Mouse (Mus musculus) T-cell, adult 2 months (primary cell): Measurements from ENCODE around the gene Srms.

ENCODE experiments used
- DNase-seq: peaks from one replicate; pipeline ENCODE4 v3.0.0; 2022; ENCODE audit warnings: low spot score

The Srms gene

GRCm38 (mm10) chr2:181166469-181166868, 46.5 kb downstream of the Srms start:
- DNase-seq, result no peak

DNA sequence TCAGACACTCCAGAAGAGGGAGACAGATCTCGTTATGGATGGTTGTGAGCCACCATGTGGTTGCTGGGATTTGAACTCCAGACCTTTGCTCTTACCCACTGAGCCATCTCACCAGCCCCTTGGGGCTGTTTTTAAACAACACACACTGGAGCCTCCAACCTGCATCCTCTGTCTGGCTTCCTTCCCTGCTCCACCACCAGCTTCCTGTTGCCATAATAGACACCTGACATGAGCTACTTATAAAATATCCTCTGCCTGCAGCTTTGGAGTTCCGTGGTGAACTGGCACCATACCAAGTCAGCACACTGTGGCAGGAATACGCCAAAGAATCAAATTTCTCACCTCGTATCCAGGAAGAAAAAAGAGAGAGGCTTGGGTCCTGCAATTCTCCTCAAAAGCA, 52.2 kb downstream of the Srms start:
- no peak for DNase-seq

- DNase-seq, result no peak
Measured at GRCm38 (mm10) chr2:181159771-181160170, 53.2 kb downstream of the Srms start.

- no peak for DNase-seq
Measured at GRCm38 (mm10) chr2:181159091-181159514, 53.9 kb downstream of the Srms start.

DNA sequence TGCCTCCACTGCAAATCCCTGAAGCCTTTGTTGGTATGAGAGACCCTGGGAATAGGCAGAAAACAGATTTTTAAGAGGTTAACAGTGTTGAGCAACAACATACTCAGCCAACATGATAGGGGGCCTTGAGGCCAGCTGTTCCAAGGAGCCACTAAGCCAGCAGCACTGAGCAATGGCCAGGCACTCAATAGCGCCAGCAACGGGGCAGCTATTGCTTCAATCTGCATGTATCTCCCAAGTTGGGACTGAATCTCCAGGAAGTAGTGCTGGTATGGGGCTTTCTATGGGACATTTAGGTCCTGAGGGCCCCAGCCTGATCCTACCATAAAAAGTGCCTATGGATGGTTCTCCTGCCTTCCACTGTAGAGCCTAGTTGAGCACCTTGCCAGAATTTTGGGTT, 54.5 kb downstream of the Srms start:
- no peak for DNase-seq

- DNase-seq, result no peak
Measured at GRCm38 (mm10) chr2:181157716-181158302, 55.2 kb downstream of the Srms start.

DNA sequence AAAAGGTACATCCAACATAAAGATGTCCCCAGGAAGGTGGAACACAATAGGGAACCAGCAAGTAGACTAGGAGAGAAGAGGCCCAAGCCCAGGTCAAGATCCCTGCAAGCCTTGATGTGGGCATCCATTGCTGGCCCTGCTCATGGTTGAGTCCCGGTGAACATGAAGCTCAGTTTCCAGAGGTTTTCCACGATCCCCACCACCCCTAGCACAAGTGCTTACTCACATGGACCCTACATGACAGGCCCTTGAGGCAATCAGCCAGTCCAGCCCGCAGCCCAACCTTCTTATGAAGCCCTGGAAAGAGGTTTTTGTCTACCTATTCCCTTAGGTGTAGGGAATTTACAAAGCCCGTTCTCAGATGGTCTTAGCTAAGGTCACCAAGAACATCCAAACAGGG, 55.8 kb downstream of the Srms start:
- no peak for DNase-seq

DNA sequence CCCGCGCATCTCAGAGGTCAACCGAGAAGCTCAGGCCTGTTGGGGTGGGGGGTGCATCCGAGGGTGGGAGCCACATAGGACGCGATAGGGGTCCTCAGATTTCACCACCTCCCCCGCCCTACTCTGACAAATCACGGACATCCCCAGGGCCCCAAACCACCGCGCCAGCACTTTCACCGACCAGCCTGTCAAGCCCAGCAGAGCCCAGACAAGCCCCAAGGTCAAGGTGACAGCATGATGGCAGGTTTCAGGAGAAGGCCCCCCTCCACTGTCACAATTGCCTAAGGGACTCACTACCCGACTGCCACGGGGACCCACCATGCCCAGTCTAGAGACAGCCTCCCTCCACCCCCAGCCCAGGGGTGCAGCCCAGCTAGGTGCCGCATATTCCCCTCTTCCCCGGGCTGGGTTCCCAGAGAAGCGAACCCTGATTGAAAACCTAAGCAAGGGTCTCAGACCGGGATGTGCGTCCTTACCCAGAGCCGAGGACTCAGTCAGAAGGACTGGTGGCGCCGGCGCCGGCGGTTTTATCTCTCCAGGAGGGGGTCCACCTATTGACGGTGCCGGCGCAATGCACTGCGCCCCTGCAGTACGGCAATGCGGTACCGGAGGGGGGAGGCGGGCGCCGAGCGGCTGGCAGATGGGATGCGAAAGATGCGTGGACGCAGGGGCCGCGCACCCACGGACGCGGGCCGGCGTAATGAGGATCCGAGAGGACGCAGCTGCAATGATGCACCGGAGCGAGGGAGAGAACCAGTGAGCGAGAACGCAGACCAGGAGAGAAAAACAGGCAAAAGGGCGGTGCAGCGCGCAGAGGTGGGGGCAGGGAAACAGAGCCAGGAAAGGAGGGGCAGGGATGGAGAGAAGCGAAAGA, 56.5 kb downstream of the Srms start, which contains the start of gene Eef1a2:
TSS of gene Eef1a2 (minus strand) at position 767 of the 874 bp plus-strand sequence.
- no peak for DNase-seq

DNA sequence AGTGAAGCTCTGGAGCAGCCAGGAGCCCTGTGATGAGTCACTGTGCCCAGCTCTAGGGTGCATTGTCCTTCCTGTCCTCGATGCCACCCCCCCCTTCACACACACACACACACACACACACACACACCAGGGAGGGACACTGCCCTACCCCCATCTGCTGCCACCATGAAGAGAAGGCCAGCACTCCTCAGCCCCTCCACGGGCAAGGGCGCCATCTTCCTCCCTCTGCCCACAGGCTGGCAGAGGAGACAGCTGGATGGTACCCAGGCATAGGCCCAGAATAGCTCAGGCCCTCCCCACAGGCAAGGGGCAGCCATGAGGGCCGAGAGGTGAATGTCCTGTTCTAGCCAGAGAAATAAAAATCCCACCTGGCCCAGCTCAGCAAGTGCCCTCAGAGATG, 57.2 kb downstream of the Srms start:
- DNase-seq, result no peak
